Mouse (Mus musculus) lung, postnatal 10 days (tissue): ENCODE data around the gene Ankrd66.
"Not testable (repeated sequence)": the region's sequence is repeated elsewhere in the genome, so short reads cannot be mapped to it uniquely, and the experiment has no call there.

Experiments
- DNase-seq: peaks from one replicate; pipeline ENCODE4 v3.0.0; 2021

Ankrd66 gene

GRCm38 (mm10) chr17:43543539-43543938, at the start of gene Ankrd66:
TSS of gene Ankrd66 (minus strand) at chr17:43543639.
- no peak for DNase-seq

GRCm38 (mm10) chr17:43592296-43593291, 49.2 kb upstream of the Ankrd66 start:
- DNase-seq, result no peak

GRCm38 (mm10) chr17:43590531-43590930, 47.1 kb upstream of the Ankrd66 start:
- no peak for DNase-seq

- DNase-seq, result no peak
These were observed 46.3 kb upstream of the Ankrd66 start for GRCm38 (mm10) chr17:43589750-43590149.

GRCm38 (mm10) chr17:43587278-43587677, 43.8 kb upstream of the Ankrd66 start:
- DNase-seq, result no peak

GRCm38 (mm10) chr17:43584771-43585170, 41.3 kb upstream of the Ankrd66 start:
- no peak for DNase-seq

GRCm38 (mm10) chr17:43581012-43581467, 37.6 kb upstream of the Ankrd66 start:
- peak; percentile 30 for DNase-seq

GRCm38 (mm10) chr17:43580456-43580855, 37.0 kb upstream of the Ankrd66 start:
- no peak for DNase-seq

- DNase-seq, result no peak
These were observed 30.2 kb upstream of the Ankrd66 start for GRCm38 (mm10) chr17:43573624-43574073.

- DNase-seq, result no peak
These were observed 25.8 kb upstream of the Ankrd66 start for GRCm38 (mm10) chr17:43569287-43569686.

- DNase-seq, result peak; percentile 54
These were observed 24.8 kb upstream of the Ankrd66 start, which contains the start of gene Pla2g7 for GRCm38 (mm10) chr17:43567992-43568888. TSS of gene Pla2g7 (plus strand) at chr17:43568098.

- DNase-seq, result no peak
These were observed 24.2 kb upstream of the Ankrd66 start for GRCm38 (mm10) chr17:43567593-43567991.

GRCm38 (mm10) chr17:43563192-43563987, 20.0 kb upstream of the Ankrd66 start:
- DNase-seq, result no peak

- no peak for DNase-seq
These were observed 15.2 kb upstream of the Ankrd66 start for GRCm38 (mm10) chr17:43558678-43559077.

- DNase-seq, result peak; percentile 36
These were observed 14.2 kb upstream of the Ankrd66 start for GRCm38 (mm10) chr17:43557541-43558090.

- no peak for DNase-seq
These were observed 13.7 kb upstream of the Ankrd66 start for GRCm38 (mm10) chr17:43557104-43557503.

- DNase-seq, result no peak
These were observed 11.3 kb upstream of the Ankrd66 start for GRCm38 (mm10) chr17:43554516-43555403.

GRCm38 (mm10) chr17:43551122-43551630, 7.7 kb upstream of the Ankrd66 start:
- DNase-seq, result no peak

GRCm38 (mm10) chr17:43544040-43544439, 601 bp upstream of the Ankrd66 start:
- DNase-seq, result no peak

- no peak for DNase-seq
These were observed 4.7 kb downstream of the Ankrd66 start for GRCm38 (mm10) chr17:43538767-43539166.

- not testable (repeated sequence) for DNase-seq
These were observed 6.6 kb downstream of the Ankrd66 start for GRCm38 (mm10) chr17:43536841-43537240.
